Mouse (Mus musculus): ENCODE measurements around the gene Fam166a.

DNA sequence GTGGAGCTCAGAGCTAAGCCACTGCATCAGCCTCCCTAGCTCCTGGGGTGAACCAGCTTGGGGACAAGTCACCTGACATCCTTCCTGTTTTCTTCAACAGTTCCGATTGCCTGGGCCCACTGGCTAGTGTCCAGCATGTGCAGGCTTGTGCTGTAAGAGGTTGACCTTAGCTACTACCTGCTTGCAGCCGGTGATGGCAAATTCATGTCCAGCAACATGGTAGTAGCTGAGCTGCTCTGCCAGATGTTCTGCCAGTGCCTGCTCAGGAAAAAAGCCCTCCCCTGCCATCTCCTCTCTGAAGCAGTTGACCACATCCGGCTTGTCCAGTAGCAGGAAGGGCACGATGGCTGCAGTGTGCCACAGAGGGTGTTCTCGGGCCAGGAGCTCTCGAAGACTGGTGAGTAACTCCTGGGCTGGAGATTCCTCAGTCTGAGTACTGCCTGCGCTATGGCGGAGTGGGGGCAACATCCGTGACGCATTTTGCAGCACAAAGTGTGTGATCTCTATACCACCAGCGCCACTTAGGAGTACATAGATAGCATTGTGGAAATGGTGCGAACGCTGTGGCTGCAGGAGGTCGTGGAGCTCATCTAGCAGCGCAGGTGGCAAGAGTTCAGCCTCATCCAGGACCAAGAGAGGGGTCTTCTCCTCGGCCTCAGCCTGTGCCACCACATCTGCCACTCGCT lies 23.9 kb upstream of the Fam166a start:
- TF ChIP-seq CHD2 (IDR thresholded peaks at IDR 0.05; ENCODE audit: low read depth, low read length) (no peak), ZC3H11A (IDR thresholded peaks at IDR 0.05; ENCODE audit: borderline replicate concordance, low read depth, low read length) (no peak), HCFC1 (IDR thresholded peaks at IDR 0.05; ENCODE audit: borderline replicate concordance, insufficient read depth, low read length) (no peak), ZNF384 (IDR thresholded peaks at IDR 0.05; ENCODE audit: low read depth, low read length) (no peak)

Measured in ES-E14 (cell line).